ENCODE assay signal across 21 mouse cellular contexts in the genomic region with DNA sequence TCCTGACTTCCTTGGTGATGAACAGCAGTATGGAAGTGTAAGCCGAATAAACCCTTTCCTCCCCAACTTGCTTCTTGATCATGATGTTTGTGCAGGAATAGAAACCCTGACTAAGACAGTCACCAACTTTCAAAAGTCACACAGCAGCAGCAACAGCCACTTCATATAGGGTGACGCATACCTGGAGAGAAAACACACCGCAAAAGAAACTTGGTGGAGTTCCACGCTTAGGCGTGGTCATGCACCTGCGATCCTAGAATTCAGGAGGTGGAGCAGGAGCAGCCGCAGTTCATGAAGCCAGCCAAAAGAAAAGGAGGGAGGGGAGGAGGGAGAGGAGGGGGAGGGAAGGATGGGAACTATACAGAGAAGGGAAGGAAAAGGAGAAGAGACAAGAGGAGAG.
DNase-seq lines count a peak whose midpoint lies in the region; ATAC-seq and TF ChIP-seq lines count a peak whose summit lies in the region.
"Had no signal": no experiment of that assay in that cellular context is flagged by ENCODE, and none has a peak within 500 bp of the region (broad histone marks: within the 10 kb centered on the region; RNA-seq: fewer than 3 reads in every experiment).

No protein-coding gene starts in this region.

- no peak overlapping the region for H3K4me2 ChIP-seq in lung, embryonic 16.5 days (ENCODE audit: low read depth, low read length)
- H3K4me2 ChIP-seq in lung, postnatal 0 days (replicated peaks; ENCODE audit: low read depth, low read length): no peak overlapping the region

- 64% methylated on average over 7 of the region's 7 CpGs for WGBS in lung, embryonic 16.5 days
- 72% methylated on average over 7 of the region's 7 CpGs for WGBS in lung, postnatal 0 days

- H3K4me1 ChIP-seq in lung, embryonic 16.5 days (replicated peaks; ENCODE audit: control insufficient read depth, insufficient read depth, low read length): no peaks in the 10 kb centered on the region
- no peaks in the 10 kb centered on the region for H3K4me1 ChIP-seq in lung, postnatal 0 days (ENCODE audit: insufficient read depth, low read depth, low read length)

- H3K9ac ChIP-seq in lung, embryonic 16.5 days (ENCODE audit: low read length): no peak overlapping the region
- no peak overlapping the region for H3K9ac ChIP-seq in lung, postnatal 0 days (replicated peaks; ENCODE audit: low read depth)

- H3K4me3 ChIP-seq in lung, embryonic 16.5 days (ENCODE audit: low read length): no peak overlapping the region
- H3K4me3 ChIP-seq in lung, postnatal 0 days (ENCODE audit: low read depth, low read length): no peak overlapping the region

- DNase-seq in lung, adult 18-20 months: no peak
- DNase-seq in lung, postnatal 0 days (ENCODE audit: low spot score): peak; percentile 48
- DNase-seq in lung, postnatal 25 days (ENCODE audit: low spot score): no peak
- peak; percentile 5 for DNase-seq in lung, postnatal 36 days
- DNase-seq in lung, postnatal 4 days: no peak
- DNase-seq: adrenal gland, adult 2 months; adrenal gland, adult 8-10 months; adrenal gland, postnatal 10 days; adrenal gland, postnatal 14 days; adrenal gland, postnatal 25 days; adrenal gland, postnatal 36 days; B cell, adult 2 months; cerebellum, adult 11 months; cerebellum, adult 11-12 months; cerebellum, adult 18-20 months had no signal

- no peaks in the 10 kb centered on the region for H3K27me3 ChIP-seq in lung, embryonic 16.5 days (ENCODE audit: control insufficient read depth, insufficient read depth, low read depth, low read length)
- H3K27me3 ChIP-seq in lung, postnatal 0 days (replicated peaks; ENCODE audit: insufficient read depth, low read length): no peaks in the 10 kb centered on the region
- H3K27me3 ChIP-seq: CH12.LX, Patski had no signal

- H3K36me3 ChIP-seq in lung, embryonic 16.5 days (ENCODE audit: control insufficient read depth, insufficient read depth, low read length): no peaks in the 10 kb centered on the region
- no peaks in the 10 kb centered on the region for H3K36me3 ChIP-seq in lung, postnatal 0 days (ENCODE audit: insufficient read depth, low read length)

- no peaks in the 10 kb centered on the region for H3K9me3 ChIP-seq in lung, embryonic 16.5 days (ENCODE audit: control insufficient read depth, low read length)
- no peaks in the 10 kb centered on the region for H3K9me3 ChIP-seq in lung, postnatal 0 days (ENCODE audit: low read length)
- H3K9me3 ChIP-seq: G1E had no signal

- ATAC-seq in lung, embryonic 16.5 days (ENCODE audit: low read depth): peak; percentile 52; the same call in 1 of the 2 replicates
- peak; percentile 81 for ATAC-seq in lung, postnatal 0 days
- ATAC-seq: activated CD4-positive, CD25-positive, alpha-beta regulatory T cell, adult 4 months; CD4-positive, CD25-positive, alpha-beta regulatory T cell, adult 4 months; Patski had no signal

- peak; percentile 25; the same call in 1 of the 2 replicates for TF ChIP-seq EP300 in lung, postnatal 0 days (IDR thresholded peaks at IDR 0.05)

- TF ChIP-seq CTCF in lung, postnatal 0 days (IDR thresholded peaks at IDR 0.05): no peak

- no peak overlapping the region for H3K27ac ChIP-seq in lung, embryonic 16.5 days (ENCODE audit: low read length)
- H3K27ac ChIP-seq in lung, postnatal 0 days (ENCODE audit: low read length): no peak overlapping the region

Comparison
In these comparisons a context has a peak if more than half of its experiments do, and no peak if none do; other contexts are left out.
1. DNase-seq: peak in lung, postnatal 0 days (single experiment) and lung, postnatal 36 days (single experiment); none in lung, adult 18-20 months (0 of 2), lung, postnatal 25 days (single experiment) and lung, postnatal 4 days (0 of 2).